Mouse (Mus musculus): ENCODE data around the gene Irs1. TPM values are rescaled to one million over a fixed set of nuclear protein-coding genes. Genes with fewer than 3 reads are reported as not detected.

Irs1 gene
- total and polyA plus RNA-seq, 2 experiments from 2014 or later: 4.4 to 40.0 TPM

DNA sequence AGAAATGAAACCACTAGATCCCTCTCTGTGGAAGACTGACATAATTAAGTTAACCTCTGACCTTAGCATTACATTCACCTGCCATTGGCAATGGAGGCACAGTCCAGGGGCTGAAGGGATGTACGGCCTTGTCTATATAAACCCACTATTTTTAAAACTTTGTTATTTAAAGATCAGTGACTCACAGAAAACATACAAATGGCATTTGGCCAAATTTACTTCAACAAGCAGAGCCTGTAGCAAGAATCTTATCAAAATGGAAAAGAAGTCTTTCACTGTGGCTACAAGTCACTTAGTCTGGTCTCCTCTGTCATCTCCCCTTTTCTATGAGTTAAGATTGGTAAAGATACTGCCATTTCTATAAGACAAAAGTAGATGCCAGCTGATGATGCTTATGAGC is 11.4 kb downstream of the Irs1 start:
- ATAC-seq (ENCODE audit: insufficient read depth, low read depth) (no peak), DNase-seq (ENCODE audit: low spot score) (peak; percentile 69)
- no peaks in the 10 kb centered on the region for H3K9me3 ChIP-seq (replicated peaks; ENCODE audit: control insufficient read depth, low read length)
- H3K27me3 ChIP-seq (ENCODE audit: control insufficient read depth, insufficient read depth, low read length): no peaks in the 10 kb centered on the region
- peak overlapping the region; percentile 5 for H3K27ac ChIP-seq (ENCODE audit: low read depth)
- peaks cover 11% of the 10 kb centered on the region for H3K4me1 ChIP-seq (ENCODE audit: control insufficient read depth, insufficient read depth)
- 8% methylated on average over 1 of the region's 1 CpGs for WGBS
- no peak overlapping the region for H3K4me3 ChIP-seq (ENCODE audit: low read depth, low read length)
- H3K36me3 ChIP-seq (replicated peaks; ENCODE audit: control insufficient read depth, insufficient read depth, low read length): peaks cover 15% of the 10 kb centered on the region
- no peak for TF ChIP-seq EP300 (IDR thresholded peaks at IDR 0.05; ENCODE audit: low read depth)
- peak overlapping the region; percentile 2; the same call in 1 of the 2 replicates for H3K4me2 ChIP-seq (ENCODE audit: low read depth, low read length)
- H3K9ac ChIP-seq (replicated peaks; ENCODE audit: low read depth, low read length): no peak overlapping the region

DNA sequence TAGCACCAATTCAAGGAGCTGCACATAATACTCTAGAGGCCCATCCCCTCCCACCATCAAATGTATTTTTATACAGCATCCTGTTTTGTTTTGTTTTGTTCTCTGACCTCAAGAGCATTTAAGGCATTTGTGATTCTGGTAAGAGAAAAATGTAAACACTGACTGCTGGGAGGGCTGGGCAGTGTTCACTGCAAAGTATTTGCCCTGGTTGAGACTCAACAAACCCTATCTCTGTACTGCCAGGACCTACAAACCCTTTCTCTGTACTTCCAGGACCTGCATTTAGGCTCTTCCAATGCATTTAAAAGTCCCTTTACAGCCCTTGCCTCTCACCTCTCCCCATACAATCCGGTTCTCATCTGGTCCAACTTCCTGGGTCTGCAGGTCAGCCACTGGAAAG is 16.9 kb downstream of the Irs1 start:
- H3K9me3 ChIP-seq (replicated peaks; ENCODE audit: control insufficient read depth, low read length): no peaks in the 10 kb centered on the region
- H3K4me2 ChIP-seq (ENCODE audit: low read depth, low read length): no peak overlapping the region
- peaks cover 34% of the 10 kb centered on the region for H3K4me1 ChIP-seq (ENCODE audit: control insufficient read depth, insufficient read depth)
- no peaks in the 10 kb centered on the region for H3K27me3 ChIP-seq (ENCODE audit: control insufficient read depth, insufficient read depth, low read length)
- DNase-seq (ENCODE audit: low spot score) (no peak), ATAC-seq (ENCODE audit: insufficient read depth, low read depth) (no peak)
- H3K4me3 ChIP-seq (ENCODE audit: low read depth, low read length): no peak overlapping the region
- TF ChIP-seq EP300 (IDR thresholded peaks at IDR 0.05; ENCODE audit: low read depth) (no peak), CTCF (IDR thresholded peaks at IDR 0.05; ENCODE audit: low read depth) (no peak)
- H3K27ac ChIP-seq (ENCODE audit: low read depth): peak overlapping the region; percentile 56
- 27% methylated on average over 1 of the region's 1 CpGs for WGBS
- H3K9ac ChIP-seq (replicated peaks; ENCODE audit: low read depth, low read length): no peak overlapping the region
- H3K36me3 ChIP-seq (replicated peaks; ENCODE audit: control insufficient read depth, insufficient read depth, low read length): peaks cover 15% of the 10 kb centered on the region

DNA sequence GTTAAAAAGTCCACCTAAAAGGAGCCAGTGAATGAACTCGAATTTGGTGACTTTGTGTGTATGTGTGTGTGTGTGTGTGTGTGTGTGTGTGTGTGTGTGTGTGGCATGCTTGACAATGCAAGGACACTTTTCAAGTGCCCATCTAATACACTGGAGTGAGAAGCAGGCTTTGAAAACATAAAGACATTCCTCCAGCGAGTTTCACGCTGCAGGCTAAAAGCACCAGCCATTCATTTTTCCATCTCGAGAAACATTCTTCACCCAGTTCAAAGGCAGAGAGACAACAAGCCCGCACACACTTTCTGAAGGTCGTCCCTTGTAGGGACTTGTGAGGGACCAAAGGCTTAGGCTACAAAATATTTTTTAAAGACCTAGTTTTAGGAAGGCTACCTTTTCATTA is 17.7 kb downstream of the Irs1 start:
- Histone ChIP-seq H3K4me1 (ENCODE audit: control insufficient read depth, insufficient read depth) (peaks cover 31% of the 10 kb centered on the region), H3K4me3 (ENCODE audit: low read depth, low read length) (no peak overlapping the region), H3K9ac (replicated peaks; ENCODE audit: low read depth, low read length) (no peak overlapping the region), H3K27me3 (ENCODE audit: control insufficient read depth, insufficient read depth, low read length) (no peaks in the 10 kb centered on the region), H3K4me2 (ENCODE audit: low read depth, low read length) (no peak overlapping the region), H3K27ac (ENCODE audit: low read depth) (peak overlapping the region; percentile 16; the same call in 1 of the 2 replicates), H3K36me3 (replicated peaks; ENCODE audit: control insufficient read depth, insufficient read depth, low read length) (peaks cover 15% of the 10 kb centered on the region), H3K9me3 (replicated peaks; ENCODE audit: control insufficient read depth, low read length) (no peaks in the 10 kb centered on the region)
- ATAC-seq (ENCODE audit: insufficient read depth, low read depth) (no peak), DNase-seq (ENCODE audit: low spot score) (no peak)
- 31% methylated on average over 6 of the region's 6 CpGs for WGBS
- TF ChIP-seq CTCF (IDR thresholded peaks at IDR 0.05; ENCODE audit: low read depth): no peak
- TF ChIP-seq EP300 (IDR thresholded peaks at IDR 0.05; ENCODE audit: low read depth): no peak

DNA sequence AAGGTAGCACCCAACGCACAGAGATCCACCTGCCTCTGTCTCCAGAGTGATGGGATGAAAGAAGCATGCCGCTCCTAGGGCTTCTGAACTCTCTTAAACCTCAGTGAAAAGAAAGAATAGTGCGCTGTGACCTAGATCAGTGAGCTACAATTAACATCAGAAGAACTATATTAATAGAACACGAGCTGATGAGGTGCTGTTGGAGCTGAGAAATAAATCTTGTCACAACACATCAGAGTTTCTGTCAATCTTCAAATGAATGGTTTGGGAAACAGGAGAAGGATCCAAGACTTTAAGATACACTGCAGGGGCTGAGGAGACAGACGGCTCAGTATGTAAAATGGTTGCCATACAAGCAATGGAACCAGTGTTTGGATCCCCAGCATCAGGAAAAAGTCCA is 19.0 kb downstream of the Irs1 start:
- Histone ChIP-seq H3K27ac (ENCODE audit: low read depth) (0 out of 2 replicates have a peak overlapping the region, but pooled peaks have one; percentile 26), H3K4me1 (ENCODE audit: control insufficient read depth, insufficient read depth) (peaks cover 43% of the 10 kb centered on the region)
- 56% methylated on average over 5 of the region's 5 CpGs for WGBS

DNA sequence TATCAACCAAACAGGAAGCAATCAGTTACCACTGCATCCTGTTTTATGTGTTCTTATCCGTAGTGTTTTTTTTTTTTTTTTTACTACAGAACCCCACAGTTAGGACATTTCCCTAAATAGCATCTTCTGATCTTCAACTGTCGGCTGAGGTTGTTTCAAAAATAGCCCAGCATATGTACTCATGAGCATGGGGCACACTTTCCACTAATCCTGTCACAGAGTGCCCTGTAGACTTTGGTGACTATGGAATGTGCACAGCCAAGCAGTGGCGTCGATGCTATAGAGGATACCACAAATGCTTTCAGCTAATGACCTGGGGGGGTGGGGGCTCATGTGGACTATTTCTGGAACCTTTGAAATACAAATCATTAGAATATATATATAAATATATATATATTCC is 23.7 kb downstream of the Irs1 start:
- Histone ChIP-seq H3K4me1 (ENCODE audit: control insufficient read depth, insufficient read depth) (peaks cover 40% of the 10 kb centered on the region), H3K27ac (ENCODE audit: low read depth) (peak overlapping the region; percentile 64), H3K4me2 (ENCODE audit: low read depth, low read length) (peak overlapping the region; percentile 15; the same call in 1 of the 2 replicates), H3K4me3 (ENCODE audit: low read depth, low read length) (no peak overlapping the region), H3K9ac (replicated peaks; ENCODE audit: low read depth, low read length) (no peak overlapping the region), H3K9me3 (replicated peaks; ENCODE audit: control insufficient read depth, low read length) (no peaks in the 10 kb centered on the region), H3K27me3 (ENCODE audit: control insufficient read depth, insufficient read depth, low read length) (no peaks in the 10 kb centered on the region), H3K36me3 (replicated peaks; ENCODE audit: control insufficient read depth, insufficient read depth, low read length) (no peaks in the 10 kb centered on the region)
- TF ChIP-seq EP300 (IDR thresholded peaks at IDR 0.05; ENCODE audit: low read depth) (no peak), CTCF (IDR thresholded peaks at IDR 0.05; ENCODE audit: low read depth) (no peak)
- peak; percentile 84 for DNase-seq (ENCODE audit: low spot score)
- peak; percentile 88 for ATAC-seq (ENCODE audit: insufficient read depth, low read depth)
- WGBS: 14% methylated on average over 4 of the region's 4 CpGs

More for the DNA sequence above, 19.0 kb downstream of the Irs1 start:
- no peak for DNase-seq (ENCODE audit: low spot score)
- H3K9me3 ChIP-seq (replicated peaks; ENCODE audit: control insufficient read depth, low read length): no peaks in the 10 kb centered on the region
- H3K27me3 ChIP-seq (ENCODE audit: control insufficient read depth, insufficient read depth, low read length): no peaks in the 10 kb centered on the region
- TF ChIP-seq EP300 (IDR thresholded peaks at IDR 0.05; ENCODE audit: low read depth) (no peak), CTCF (IDR thresholded peaks at IDR 0.05; ENCODE audit: low read depth) (no peak)
- ATAC-seq (ENCODE audit: insufficient read depth, low read depth): no peak
- peaks cover 8% of the 10 kb centered on the region for H3K36me3 ChIP-seq (replicated peaks; ENCODE audit: control insufficient read depth, insufficient read depth, low read length)
- H3K9ac ChIP-seq (replicated peaks; ENCODE audit: low read depth, low read length): no peak overlapping the region
- H3K4me3 ChIP-seq (ENCODE audit: low read depth, low read length): no peak overlapping the region
- no peak overlapping the region for H3K4me2 ChIP-seq (ENCODE audit: low read depth, low read length)

DNA sequence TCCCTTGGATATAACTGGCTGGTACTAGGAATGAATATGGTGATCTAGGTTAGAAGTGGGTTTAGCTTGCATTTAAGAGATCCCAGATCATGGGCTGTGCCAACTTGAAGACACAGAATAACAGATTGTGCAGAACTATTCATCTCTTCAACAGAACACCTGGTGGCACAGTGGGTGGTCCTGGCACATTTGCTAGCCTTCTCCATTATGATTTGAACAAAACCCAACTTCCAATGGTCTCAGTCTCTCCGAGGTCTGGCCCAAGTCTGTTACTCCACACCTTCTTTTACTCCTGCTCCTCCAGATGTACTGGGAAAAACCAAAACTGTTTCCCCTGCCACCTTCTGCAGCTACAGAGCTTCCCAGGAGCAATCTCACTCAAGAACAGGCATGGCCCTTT is 28.9 kb downstream of the Irs1 start:
- Histone ChIP-seq H3K9me3 (replicated peaks; ENCODE audit: control insufficient read depth, low read length) (no peaks in the 10 kb centered on the region), H3K4me1 (ENCODE audit: control insufficient read depth, insufficient read depth) (peaks cover 32% of the 10 kb centered on the region), H3K4me2 (ENCODE audit: low read depth, low read length) (no peak overlapping the region), H3K27me3 (ENCODE audit: control insufficient read depth, insufficient read depth, low read length) (no peaks in the 10 kb centered on the region), H3K36me3 (replicated peaks; ENCODE audit: control insufficient read depth, insufficient read depth, low read length) (no peaks in the 10 kb centered on the region), H3K4me3 (ENCODE audit: low read depth, low read length) (no peak overlapping the region), H3K9ac (replicated peaks; ENCODE audit: low read depth, low read length) (no peak overlapping the region), H3K27ac (ENCODE audit: low read depth) (no peak overlapping the region)
- no peak for DNase-seq (ENCODE audit: low spot score)
- no peak for TF ChIP-seq EP300 (IDR thresholded peaks at IDR 0.05; ENCODE audit: low read depth)
- TF ChIP-seq CTCF (IDR thresholded peaks at IDR 0.05; ENCODE audit: low read depth): no peak
- no peak for ATAC-seq (ENCODE audit: insufficient read depth, low read depth)
- WGBS: 50% methylated on average over 1 of the region's 1 CpGs
